Mouse (Mus musculus) cerebellum, adult 2 months (tissue): Measurements from ENCODE around the gene Cdh26. TPM values are rescaled to one million over a fixed set of nuclear protein-coding genes. Genes with fewer than 3 reads are reported as not detected.

Source experiments
- DNase-seq, 2 experiments: peaks; one replicate each; pipeline ENCODE4 v3.0.0; 2021
- H3K27ac ChIP-seq: fragments of 200-500 bp; 2 replicates; pipeline ENCODE4 v1.5.1; 2012; ENCODE audit warnings: low read length, control low read depth, inconsistent platforms; ENCODE audit not compliant: insufficient read depth
- H3K27me3 ChIP-seq: fragments of 200-500 bp; 2 replicates; pipeline ENCODE4 v1.6.1; 2012; ENCODE audit warnings: inconsistent platforms, mild to moderate bottlenecking, low read length, moderate library complexity; ENCODE audit not compliant: control insufficient read depth, insufficient read depth
- H3K4me1 ChIP-seq: fragments of 200-500 bp; 2 replicates; pipeline ENCODE4 v1.6.1; 2011; ENCODE audit warnings: low read length; ENCODE audit not compliant: control insufficient read depth, insufficient read depth
- H3K4me3 ChIP-seq: fragments of 200-500 bp; replicated peaks from 2 replicates; pipeline ENCODE3; 2011; ENCODE audit warnings: mild to moderate bottlenecking, low read depth, low read length, control low read depth; ENCODE audit not compliant: insufficient read depth
- CTCF ChIP-seq: fragments of 200-500 bp; IDR thresholded peaks from 2 replicates; pipeline ENCODE4 v1.5.1; 2011; ENCODE audit warnings: low read depth, mild to moderate bottlenecking, control low read depth, low read length, moderate library complexity, borderline replicate concordance; ENCODE audit not compliant: insufficient read depth
- POLR2A ChIP-seq: fragments of 200-500 bp; IDR thresholded peaks from 2 replicates; pipeline ENCODE4 v1.6.1; 2011; ENCODE audit warnings: low read length, control low read depth, borderline replicate concordance; ENCODE audit not compliant: insufficient read depth
- WGBS: fragments of 180-500 bp; shearing (Covaris S2); methylation state at CpG from one replicate; pipeline ENCODE4 v1.1.7; 2018; 5-methylcytosine and 5-hydroxymethylcytosine counted together
- polyA plus RNA-seq: library from polyadenylated mRNA; depleted of rRNA; stranded (reverse); fragments of >200 nt; gene quantifications from 2 replicates; pipeline ENCODE4 v1.2.3, GENCODE M21; 2012

Cdh26 gene
- polyA plus RNA-seq, 1 experiment: 0.03 TPM

DNA sequence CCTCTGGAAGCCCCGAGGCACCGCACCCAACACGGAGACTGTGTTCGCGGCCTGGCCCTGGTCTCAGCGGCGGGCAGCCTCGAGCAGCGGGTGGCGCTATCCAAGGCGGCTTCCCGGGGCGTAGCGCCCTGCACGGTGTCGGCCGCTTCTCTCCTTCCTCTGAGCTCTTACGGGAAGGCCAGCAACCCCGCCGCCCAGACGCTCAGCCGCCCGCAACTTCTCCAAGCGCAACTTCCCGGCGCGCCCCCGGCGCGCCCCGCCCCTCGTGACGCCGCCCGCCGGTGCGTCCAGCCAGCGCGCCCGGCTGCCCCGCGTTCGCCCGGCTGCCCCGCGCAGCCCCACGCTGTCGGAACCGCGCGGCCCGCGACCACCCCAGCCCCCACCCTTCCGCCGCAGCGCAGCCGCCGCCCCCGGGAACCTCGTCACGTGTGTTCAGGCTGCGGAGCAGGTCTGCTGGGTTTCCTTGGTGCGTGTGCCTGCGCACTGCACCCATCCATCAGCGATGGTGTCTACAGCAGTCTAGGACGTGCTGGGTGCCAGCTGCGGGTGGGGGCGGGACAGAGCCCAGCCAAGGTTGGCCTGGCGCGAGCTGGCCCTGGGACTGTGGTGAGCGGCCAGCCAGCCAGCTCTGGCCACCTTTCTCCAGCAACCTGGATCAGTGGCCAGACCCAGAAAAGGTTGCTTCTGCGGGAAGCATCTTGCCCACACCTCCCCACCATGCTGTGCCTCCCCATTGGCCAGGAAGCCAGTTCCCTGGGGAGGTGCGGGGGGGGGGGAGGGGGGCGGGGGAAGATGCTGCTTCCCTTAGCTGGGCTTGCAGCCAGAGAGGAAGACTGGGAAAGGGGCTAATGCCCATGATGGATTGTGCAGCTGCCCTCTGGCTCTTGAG is 15.8 kb upstream of the Cdh26 start, which contains the start of the genes Ppp1r3d and Fam217b:
Gene Ppp1r3d, minus strand, starts transcription at position 212 of the 889 bp plus-strand sequence.
Gene Fam217b, plus strand, starts transcription at position 264 of the 889 bp plus-strand sequence.
- no peaks in the 10 kb centered on the region for H3K27me3 ChIP-seq
- TF ChIP-seq CTCF (no peak), POLR2A (no peak)

DNA sequence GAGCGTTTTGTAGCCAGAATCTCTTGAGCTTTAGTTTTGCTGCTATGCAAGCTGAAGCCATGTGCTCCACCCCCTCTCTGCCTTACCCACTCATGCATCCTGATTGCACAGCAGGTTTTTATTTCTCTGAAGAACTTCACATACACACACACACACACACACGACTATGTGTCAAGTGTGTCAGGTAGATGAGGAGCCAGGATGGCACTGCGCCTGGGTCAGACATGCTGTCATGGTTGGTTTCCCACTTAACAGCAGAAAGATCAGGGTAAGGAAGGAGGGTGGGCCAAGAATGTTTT is 15.2 kb upstream of the Cdh26 start:
- DNase-seq: no peak
- Histone ChIP-seq H3K4me1 (peaks cover 6% of the 10 kb centered on the region), H3K27me3 (no peaks in the 10 kb centered on the region), H3K27ac (no peak overlapping the region), H3K4me3 (peak overlapping the region; percentile 87)
- WGBS: 11% methylated on average over 3 of the region's 3 CpGs
- TF ChIP-seq POLR2A (no peak), CTCF (no peak)

More for the DNA sequence above, 15.8 kb upstream of the Cdh26 start, which contains the start of the genes Ppp1r3d and Fam217b:
- H3K27ac ChIP-seq: no peak within 1 kb of the TSS
- H3K4me1 ChIP-seq: peaks cover 6% of the 10 kb centered on the region
- WGBS: under 1% methylated on average over 73 of the region's 74 CpGs
- peak within 1 kb of the TSS; percentile 87 for H3K4me3 ChIP-seq
- peak; percentile 45 to 56 for DNase-seq

GRCm38 (mm10) chr2:178416427-178416826 is 13.9 kb upstream of the Cdh26 start:
- Histone ChIP-seq H3K4me3 (no peak overlapping the region), H3K4me1 (peaks cover 6% of the 10 kb centered on the region), H3K27me3 (no peaks in the 10 kb centered on the region), H3K27ac (no peak overlapping the region)
- TF ChIP-seq CTCF (no peak), POLR2A (no peak)
- WGBS: 80% methylated on average over 13 of the region's 13 CpGs
- no peak for DNase-seq

DNA sequence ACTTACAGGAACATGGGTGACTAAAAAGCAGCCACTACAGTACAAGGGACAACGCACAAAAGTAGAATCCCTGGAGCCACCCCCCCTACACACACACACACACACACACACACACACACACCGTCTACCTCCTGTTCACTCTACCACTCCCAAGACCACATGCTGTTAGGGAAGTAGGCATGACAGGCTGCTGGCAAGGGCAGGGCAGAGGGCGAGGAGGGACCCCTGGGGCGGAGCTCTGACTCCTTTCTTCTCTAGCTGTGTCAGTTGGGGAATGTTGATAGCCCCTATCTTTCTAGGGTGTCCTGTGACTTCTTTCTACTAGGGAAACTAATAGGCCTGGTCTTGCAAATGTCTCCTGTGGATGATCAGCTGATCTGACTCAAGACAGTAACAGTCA is 13.4 kb upstream of the Cdh26 start:
- 66% methylated on average over 4 of the region's 4 CpGs for WGBS
- H3K4me3 ChIP-seq: no peak overlapping the region
- no peak for DNase-seq
- no peak overlapping the region for H3K27ac ChIP-seq
- peaks cover 6% of the 10 kb centered on the region for H3K4me1 ChIP-seq
- TF ChIP-seq CTCF: no peak
- TF ChIP-seq POLR2A: no peak
- H3K27me3 ChIP-seq: no peaks in the 10 kb centered on the region

- DNase-seq: no peak
- no peak overlapping the region for H3K4me3 ChIP-seq
- H3K27ac ChIP-seq: no peak overlapping the region
- no peaks in the 10 kb centered on the region for H3K27me3 ChIP-seq
- no peak for TF ChIP-seq POLR2A
- no peak for TF ChIP-seq CTCF
- no peaks in the 10 kb centered on the region for H3K4me1 ChIP-seq
- 87% methylated on average over 9 of the region's 9 CpGs for WGBS
These were observed 9.8 kb upstream of the Cdh26 start for GRCm38 (mm10) chr2:178420576-178420975.

DNA sequence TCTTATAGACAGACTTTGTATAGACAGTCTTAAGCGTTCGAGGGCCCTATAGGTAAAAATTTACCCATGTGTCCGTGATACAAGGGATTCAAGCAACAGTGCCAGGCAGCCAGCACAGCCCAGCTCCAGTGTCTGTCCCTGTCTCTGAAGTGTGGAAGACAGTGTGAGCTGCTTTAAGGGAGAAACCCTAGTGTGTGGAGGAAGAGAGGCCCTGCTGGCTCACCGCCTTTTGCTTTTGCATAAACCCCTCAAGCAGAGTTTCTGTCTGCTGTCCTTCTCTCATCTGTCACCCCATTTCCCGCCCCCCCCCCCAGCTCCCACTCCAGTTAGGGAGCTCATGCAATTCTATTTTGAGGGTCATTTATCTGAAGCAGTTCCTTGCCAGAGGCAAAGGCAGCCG is 8.7 kb upstream of the Cdh26 start:
- Histone ChIP-seq H3K4me1 (no peaks in the 10 kb centered on the region), H3K27ac (no peak overlapping the region), H3K4me3 (no peak overlapping the region), H3K27me3 (no peaks in the 10 kb centered on the region)
- TF ChIP-seq POLR2A (no peak), CTCF (no peak)
- 75% methylated on average over 6 of the region's 6 CpGs for WGBS
- DNase-seq: no peak

DNA sequence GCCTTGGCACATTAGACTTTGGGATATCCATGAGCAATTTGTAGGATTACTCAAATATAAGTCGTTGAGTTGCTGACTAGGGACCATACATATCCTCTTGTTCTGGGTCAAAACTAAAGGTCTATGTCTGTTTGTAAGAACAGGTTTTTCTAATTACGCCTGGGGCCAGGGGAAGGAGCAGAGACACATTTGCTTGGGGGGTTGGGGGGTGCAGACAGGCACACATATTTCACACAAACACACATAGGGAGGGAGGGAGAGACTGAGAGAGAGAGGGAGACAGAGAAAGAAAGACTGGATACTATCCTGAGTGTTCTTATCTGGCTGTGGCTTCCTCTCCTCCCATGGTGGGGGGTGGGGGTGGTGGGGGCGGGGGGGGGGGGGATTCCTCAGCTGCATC is 8.1 kb upstream of the Cdh26 start:
- no peak for TF ChIP-seq POLR2A
- no peak for TF ChIP-seq CTCF
- WGBS: 52% methylated on average over 3 of the region's 3 CpGs
- Histone ChIP-seq H3K27me3 (no peaks in the 10 kb centered on the region), H3K27ac (no peak overlapping the region), H3K4me3 (no peak overlapping the region), H3K4me1 (no peaks in the 10 kb centered on the region)
- DNase-seq: no peak

GRCm38 (mm10) chr2:178423223-178423622 is 7.1 kb upstream of the Cdh26 start:
- no peak for DNase-seq
- no peak overlapping the region for H3K4me3 ChIP-seq
- H3K27me3 ChIP-seq: no peaks in the 10 kb centered on the region
- no peak overlapping the region for H3K27ac ChIP-seq
- H3K4me1 ChIP-seq: no peaks in the 10 kb centered on the region
- no peak for TF ChIP-seq CTCF
- WGBS: 82% methylated on average over 5 of the region's 5 CpGs
